Mouse (Mus musculus) hindbrain, embryonic 14.5 days (tissue): ENCODE data around the gene Syt15. TPM values are rescaled to one million over a fixed set of nuclear protein-coding genes. Genes with fewer than 3 reads are reported as not detected.
A peak's percentile ranks its signal among the peaks of the same experiment; 100 is the strongest.

Experiments used
- ATAC-seq: fragments of 200-750 bp; cut with Nextera tagmentation; 2 replicates; pipeline ENCODE4 v1.8.0; 2017; ENCODE audit warnings: moderate number of reproducible peaks, mild to moderate bottlenecking, moderate TSS enrichment, moderate library complexity; ENCODE audit not compliant: low FRiP score
- DNase-seq: peaks from one replicate; pipeline ENCODE4 v3.0.0-alpha.2; 2015; ENCODE audit warnings: low spot score
- H3K27ac ChIP-seq: fragments of 300-500 bp; sonication (generic); 2 replicates; pipeline ENCODE4 v1.5.1; 2014; ENCODE audit warnings: mild to moderate bottlenecking, moderate library complexity
- H3K27me3 ChIP-seq: fragments of 300-500 bp; sonication (generic); 2 replicates; pipeline ENCODE4 v1.6.1; 2014; ENCODE audit warnings: mild to moderate bottlenecking, low read length, mixed read lengths; ENCODE audit not compliant: control insufficient read depth, insufficient read depth
- H3K36me3 ChIP-seq: fragments of 300-500 bp; sonication (generic); replicated peaks from 2 replicates; pipeline ENCODE4 v1.6.1; 2014; ENCODE audit not compliant: control insufficient read depth, insufficient read depth
- H3K4me1 ChIP-seq: fragments of 300-500 bp; sonication (generic); replicated peaks from 2 replicates; pipeline ENCODE4 v1.6.1; 2014; ENCODE audit warnings: antibody characterized with exemption, low read length, mixed read lengths; ENCODE audit not compliant: control insufficient read depth, insufficient read depth
- H3K4me2 ChIP-seq: fragments of 300-500 bp; sonication (generic); replicated peaks from 2 replicates; pipeline ENCODE4 v1.6.1; 2014; ENCODE audit warnings: mild to moderate bottlenecking, moderate library complexity
- H3K4me3 ChIP-seq: fragments of 300-500 bp; sonication (generic); replicated peaks from 2 replicates; pipeline ENCODE4 v1.5.1; 2014; ENCODE audit warnings: mild to moderate bottlenecking, low read length
- H3K9ac ChIP-seq: fragments of 300-500 bp; sonication (generic); 2 replicates; pipeline ENCODE4 v1.6.1; 2014
- H3K9me3 ChIP-seq: fragments of 300-500 bp; sonication (generic); 2 replicates; pipeline ENCODE4 v1.6.1; 2016; ENCODE audit warnings: low read length; ENCODE audit not compliant: control insufficient read depth
- WGBS: fragments of 180-500 bp; shearing (Covaris S2); extraction: QIAGEN DNeasy Blood & Tissue Kit; methylation state at CpG from one replicate; pipeline ENCODE4 v1.1.7; 2014; 5-methylcytosine and 5-hydroxymethylcytosine counted together
- polyA plus RNA-seq: library from polyadenylated mRNA; unstranded; fragments of >200 nt; fragmentation: Nextera tagmentation; extraction: Ambion mirVana; gene quantifications from 2 replicates; pipeline ENCODE4 v1.2.1, GENCODE M21; 2014

The Syt15 gene
- polyA plus RNA-seq, result 0.42 and 0.79 TPM in 2 replicates

- ATAC-seq (no peak), DNase-seq (no peak)
- no peaks in the 10 kb centered on the region for H3K9me3 ChIP-seq
- H3K27ac ChIP-seq, result no peak within 1 kb of the TSS
- WGBS, result 75% methylated on average over 6 of the region's 6 CpGs
- peak within 1 kb of the TSS; percentile 36 for H3K4me2 ChIP-seq
- H3K27me3 ChIP-seq, result peaks cover 22% of the 10 kb centered on the region
- H3K36me3 ChIP-seq, result no peaks in the 10 kb centered on the region
- H3K9ac ChIP-seq, result peak within 1 kb of the TSS; percentile 44; the same call in 1 of the 2 replicates
- peak within 1 kb of the TSS; percentile 10; the same call in 1 of the 2 replicates for H3K4me3 ChIP-seq
- no peaks in the 10 kb centered on the region; the same call in 1 of the 2 replicates for H3K4me1 ChIP-seq
Measured at GRCm38 (mm10) chr14:34219295-34219694, at the start of gene Syt15. Gene Syt15 (plus strand): TSS chr14:34219595.

DNA sequence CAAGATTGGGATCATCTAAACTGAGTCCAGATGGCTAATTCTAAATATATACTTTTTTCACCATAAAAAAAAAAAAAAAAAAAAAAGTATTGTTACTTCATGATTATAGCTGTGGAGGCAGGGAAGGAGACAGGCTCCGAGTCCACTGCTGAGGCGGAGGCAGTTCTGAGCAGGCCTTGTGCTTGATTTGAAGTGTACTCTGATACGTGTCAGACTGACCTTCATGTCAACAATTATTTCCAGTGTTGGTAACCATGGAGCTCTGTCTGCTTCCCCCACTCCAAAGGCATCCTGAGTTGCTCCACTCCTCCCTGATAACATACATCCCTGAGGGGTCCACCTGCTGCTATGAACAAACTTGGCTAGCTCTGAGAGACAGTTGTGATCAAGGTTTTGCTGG is 48.3 kb upstream of the Syt15 start:
- Histone ChIP-seq H3K4me2 (no peak overlapping the region), H3K4me1 (no peaks in the 10 kb centered on the region), H3K4me3 (no peak overlapping the region), H3K9me3 (no peaks in the 10 kb centered on the region), H3K9ac (no peak overlapping the region), H3K27me3 (no peaks in the 10 kb centered on the region), H3K27ac (no peak overlapping the region), H3K36me3 (no peaks in the 10 kb centered on the region)
- DNase-seq, result no peak
- ATAC-seq, result no peak
- 87% methylated on average over 3 of the region's 3 CpGs for WGBS

DNA sequence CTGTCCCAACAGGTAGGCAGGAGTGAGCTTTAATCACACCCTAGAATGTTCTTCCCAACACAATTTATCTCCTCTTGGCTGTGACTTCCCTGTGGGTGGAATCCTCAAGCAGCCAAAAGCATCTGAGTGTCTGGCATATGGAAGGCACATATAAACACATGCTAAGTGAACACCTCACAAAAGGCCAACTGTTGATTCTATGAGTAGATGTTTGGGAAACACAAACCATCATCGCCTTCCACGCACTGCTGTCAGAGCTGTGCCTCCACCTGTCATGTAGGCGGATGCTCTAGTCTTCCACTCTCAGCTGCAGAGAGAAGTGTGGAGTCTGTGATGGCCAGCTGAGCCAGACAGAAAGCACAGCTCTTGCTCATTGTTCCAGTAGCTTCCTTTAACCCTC is 40.0 kb upstream of the Syt15 start:
- WGBS, result 93% methylated on average over 3 of the region's 3 CpGs
- no peak for ATAC-seq
- no peak overlapping the region for H3K27ac ChIP-seq
- H3K4me1 ChIP-seq, result no peaks in the 10 kb centered on the region
- no peak overlapping the region for H3K4me2 ChIP-seq
- no peak for DNase-seq
- no peak overlapping the region for H3K9ac ChIP-seq
- no peak overlapping the region for H3K4me3 ChIP-seq
- H3K27me3 ChIP-seq, result no peaks in the 10 kb centered on the region
- 0 out of 2 replicates have a peak, but pooled peaks cover 9% of the 10 kb centered on the region for H3K9me3 ChIP-seq
- H3K36me3 ChIP-seq, result no peaks in the 10 kb centered on the region

GRCm38 (mm10) chr14:34183101-34183500 is 36.3 kb upstream of the Syt15 start:
- 88% methylated on average over 1 of the region's 1 CpGs for WGBS
- Histone ChIP-seq H3K9ac (no peak overlapping the region), H3K4me1 (no peaks in the 10 kb centered on the region), H3K4me3 (no peak overlapping the region), H3K9me3 (0 out of 2 replicates have a peak, but pooled peaks cover 9% of the 10 kb centered on the region), H3K27me3 (no peaks in the 10 kb centered on the region), H3K4me2 (no peak overlapping the region), H3K27ac (no peak overlapping the region), H3K36me3 (no peaks in the 10 kb centered on the region)
- ATAC-seq (no peak), DNase-seq (no peak)

DNA sequence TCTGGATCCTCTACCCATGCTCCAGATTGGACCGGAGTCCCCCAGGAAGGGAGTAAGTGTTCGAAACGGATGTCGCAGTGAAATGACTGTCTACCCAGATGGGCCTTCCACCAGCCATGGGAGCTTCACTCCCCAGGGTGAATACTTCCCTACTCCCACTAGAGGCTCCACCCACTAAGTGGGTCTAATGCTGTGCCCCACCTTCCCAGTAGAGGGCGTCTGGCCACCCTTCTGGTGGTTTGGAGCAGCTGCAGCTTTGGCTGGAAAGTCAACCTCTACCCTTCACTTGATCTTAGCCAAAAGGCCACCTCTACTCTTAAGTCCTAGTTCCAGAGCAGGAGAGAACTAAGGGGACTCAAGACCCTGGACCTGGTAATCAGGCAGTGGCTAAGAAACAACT is 30.8 kb upstream of the Syt15 start:
- H3K9me3 ChIP-seq, result no peaks in the 10 kb centered on the region
- ATAC-seq (no peak), DNase-seq (no peak)
- 0 out of 2 replicates have a peak, but pooled peaks cover 13% of the 10 kb centered on the region for H3K36me3 ChIP-seq
- H3K9ac ChIP-seq, result no peak overlapping the region
- no peaks in the 10 kb centered on the region for H3K4me1 ChIP-seq
- 69% methylated on average over 5 of the region's 5 CpGs for WGBS
- no peak overlapping the region for H3K4me2 ChIP-seq
- no peaks in the 10 kb centered on the region for H3K27me3 ChIP-seq
- H3K27ac ChIP-seq, result no peak overlapping the region
- H3K4me3 ChIP-seq, result no peak overlapping the region

- Histone ChIP-seq H3K27me3 (no peaks in the 10 kb centered on the region), H3K9ac (no peak overlapping the region), H3K4me2 (no peak overlapping the region), H3K27ac (no peak overlapping the region), H3K9me3 (no peaks in the 10 kb centered on the region), H3K4me1 (no peaks in the 10 kb centered on the region), H3K4me3 (no peak overlapping the region), H3K36me3 (peaks cover 29% of the 10 kb centered on the region; the same call in 1 of the 2 replicates)
- ATAC-seq, result no peak
- 70% methylated on average over 7 of the region's 7 CpGs for WGBS
- no peak for DNase-seq
Measured at GRCm38 (mm10) chr14:34190361-34190760, 29.0 kb upstream of the Syt15 start.

DNA sequence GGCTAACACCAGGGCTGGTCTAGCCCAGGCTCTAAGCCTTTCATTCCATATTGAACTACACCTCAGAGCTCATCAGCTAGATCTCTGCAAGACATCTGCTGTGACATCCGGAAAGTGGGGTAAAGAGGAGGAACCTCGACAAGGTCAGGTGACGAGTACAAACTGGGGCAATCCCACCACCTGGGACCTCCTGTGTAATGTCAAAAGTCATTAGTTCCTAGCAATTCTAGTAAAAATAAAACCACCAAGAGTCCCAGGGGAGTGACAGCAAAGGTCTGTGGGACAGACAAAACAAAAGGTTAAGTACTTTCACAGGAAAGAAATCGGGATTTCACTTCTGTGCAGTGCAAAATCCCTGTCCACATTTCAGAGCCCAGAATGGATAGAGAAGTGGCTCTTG is 25.5 kb upstream of the Syt15 start:
- Histone ChIP-seq H3K9ac (no peak overlapping the region), H3K4me1 (no peaks in the 10 kb centered on the region), H3K27me3 (no peaks in the 10 kb centered on the region), H3K36me3 (peaks cover 29% of the 10 kb centered on the region; the same call in 1 of the 2 replicates), H3K4me2 (no peak overlapping the region), H3K4me3 (no peak overlapping the region), H3K27ac (no peak overlapping the region), H3K9me3 (no peaks in the 10 kb centered on the region)
- DNase-seq, result no peak
- WGBS, result 78% methylated on average over 4 of the region's 4 CpGs
- ATAC-seq, result no peak

- DNase-seq (no peak), ATAC-seq (no peak)
- peaks cover 13% of the 10 kb centered on the region; the same call in 1 of the 2 replicates for H3K4me1 ChIP-seq
- H3K9me3 ChIP-seq, result no peaks in the 10 kb centered on the region
- no peak overlapping the region for H3K4me3 ChIP-seq
- H3K27ac ChIP-seq, result no peak overlapping the region
- H3K9ac ChIP-seq, result no peak overlapping the region
- no peaks in the 10 kb centered on the region for H3K27me3 ChIP-seq
- H3K4me2 ChIP-seq, result no peak overlapping the region
- peaks cover 28% of the 10 kb centered on the region; the same call in 1 of the 2 replicates for H3K36me3 ChIP-seq
- 89% methylated on average over 15 of the region's 15 CpGs for WGBS
Measured at GRCm38 (mm10) chr14:34195466-34195865, 23.9 kb upstream of the Syt15 start.

DNA sequence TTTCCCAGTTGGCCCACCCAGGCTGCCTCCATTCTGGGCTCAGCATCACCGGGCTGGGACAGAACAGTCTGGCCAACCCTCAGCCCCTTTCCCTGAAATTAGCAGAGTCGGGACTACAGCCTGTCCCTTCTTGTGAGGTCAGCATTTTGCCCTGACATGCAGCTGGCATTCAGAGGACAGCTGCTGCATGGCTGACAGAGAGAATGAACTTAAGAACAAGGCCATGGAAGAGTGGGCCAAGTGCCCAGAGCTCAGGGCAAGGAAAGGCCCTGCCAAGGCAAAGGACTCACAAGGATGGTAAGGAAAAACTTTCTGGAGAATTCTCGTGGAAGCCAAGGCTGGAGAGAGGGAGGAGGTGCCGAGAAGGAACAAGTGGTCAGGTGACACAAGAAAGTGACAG is 22.7 kb upstream of the Syt15 start:
- peaks cover 15% of the 10 kb centered on the region; the same call in 1 of the 2 replicates for H3K4me1 ChIP-seq
- ATAC-seq (no peak), DNase-seq (no peak)
- H3K9ac ChIP-seq, result no peak overlapping the region
- H3K9me3 ChIP-seq, result no peaks in the 10 kb centered on the region
- 58% methylated on average over 4 of the region's 4 CpGs for WGBS
- no peak overlapping the region for H3K27ac ChIP-seq
- H3K36me3 ChIP-seq, result peaks cover 25% of the 10 kb centered on the region; the same call in 1 of the 2 replicates
- no peaks in the 10 kb centered on the region for H3K27me3 ChIP-seq
- H3K4me2 ChIP-seq, result no peak overlapping the region
- no peak overlapping the region for H3K4me3 ChIP-seq
